Mouse (Mus musculus) thymus, adult 2 months (tissue): Measurements from ENCODE around the gene Minar1. TPM values are rescaled to one million over a fixed set of nuclear protein-coding genes. Genes with fewer than 3 reads are reported as not detected.

Experiments used
- DNase-seq: peaks from one replicate; pipeline ENCODE4 v3.0.0; 2021
- H3K27ac ChIP-seq: fragments of 200-500 bp; 2 replicates; pipeline ENCODE4 v1.5.1; 2012; ENCODE audit warnings: low read length, control low read depth; ENCODE audit not compliant: control insufficient read depth, insufficient read depth
- H3K27me3 ChIP-seq: fragments of 200-500 bp; 2 replicates; pipeline ENCODE4 v1.6.1; 2012; ENCODE audit warnings: mild to moderate bottlenecking, low read length, moderate library complexity, mixed read lengths; ENCODE audit not compliant: control insufficient read depth, insufficient read depth
- H3K36me3 ChIP-seq: fragments of 200-500 bp; 2 replicates; pipeline ENCODE4 v1.6.1; 2012; ENCODE audit warnings: mild to moderate bottlenecking, low read length, moderate library complexity; ENCODE audit not compliant: control insufficient read depth, insufficient read depth
- H3K4me1 ChIP-seq: fragments of 200-500 bp; replicated peaks from 2 replicates; pipeline ENCODE4 v1.6.1; 2012; ENCODE audit warnings: low read length; ENCODE audit not compliant: control insufficient read depth, insufficient read depth
- H3K4me3 ChIP-seq: fragments of 200-500 bp; 2 replicates; pipeline ENCODE4 v1.5.1; 2012; ENCODE audit warnings: mild to moderate bottlenecking, low read length, control low read depth, moderate library complexity; ENCODE audit not compliant: control insufficient read depth, insufficient read depth
- CTCF ChIP-seq: fragments of 200-500 bp; IDR thresholded peaks from 2 replicates; pipeline ENCODE4 v1.5.1; 2012; ENCODE audit warnings: mild to moderate bottlenecking, control low read depth, low read length, moderate library complexity, borderline replicate concordance; ENCODE audit not compliant: control insufficient read depth, poor library complexity, insufficient read depth; ENCODE audit errors: extremely low read depth
- POLR2A ChIP-seq: fragments of 200-500 bp; IDR thresholded peaks from 2 replicates; pipeline ENCODE4 v1.6.1; 2012; ENCODE audit warnings: mild to moderate bottlenecking, low read length, control low read depth, moderate library complexity; ENCODE audit not compliant: control insufficient read depth, poor library complexity, insufficient read depth; ENCODE audit errors: extremely low read depth
- WGBS: fragments of 180-500 bp; shearing (Covaris S2); methylation state at CpG from one replicate; pipeline ENCODE4 v1.1.7; 2018; 5-methylcytosine and 5-hydroxymethylcytosine counted together
- polyA plus RNA-seq: library from polyadenylated mRNA; depleted of rRNA; stranded (reverse); fragments of >200 nt; gene quantifications from 2 replicates; pipeline ENCODE4 v1.2.3, GENCODE M21; 2012; rRNA removed

The Minar1 gene
- 0.04 and 0.05 TPM in 2 replicates for polyA plus RNA-seq

DNA sequence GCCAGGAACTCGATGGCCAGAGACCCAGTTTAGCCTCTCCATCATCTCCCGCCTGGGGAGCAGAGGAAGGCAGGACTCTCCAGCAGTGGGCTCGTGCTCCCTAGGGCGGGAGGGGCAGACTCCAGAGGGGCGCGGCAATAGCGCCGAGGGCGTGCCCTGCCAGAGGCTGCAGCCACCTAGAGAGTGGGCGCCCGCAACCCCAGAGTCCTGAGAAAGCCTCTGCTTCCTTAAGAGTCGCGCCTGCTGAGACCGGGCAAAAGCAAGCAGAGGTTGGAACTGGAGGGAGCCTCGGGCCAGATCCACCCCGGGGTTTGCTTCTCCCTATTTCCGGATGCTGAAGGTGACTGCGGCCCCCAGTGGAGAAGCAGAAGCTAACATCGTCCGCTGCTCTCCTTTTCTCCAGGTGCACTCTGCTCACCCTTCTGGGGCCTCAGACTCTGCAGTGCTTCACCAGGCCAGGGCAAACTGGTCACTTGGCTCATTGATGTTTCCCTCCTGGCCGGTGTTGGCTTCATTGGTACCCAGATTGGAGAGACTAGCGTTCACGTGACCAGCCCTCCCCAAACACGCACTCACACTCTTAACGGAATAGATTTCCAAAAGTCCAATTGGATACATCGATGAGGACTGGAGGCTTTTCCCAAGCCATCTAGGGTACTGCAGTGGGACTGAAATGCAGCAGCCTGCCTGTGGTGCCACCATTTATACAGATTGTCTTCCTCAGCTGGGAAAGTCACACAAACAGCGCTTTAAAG, at the start of gene Minar1:
Gene Minar1, minus strand, starts transcription at position 120 of the 755 bp plus-strand sequence.
- DNase-seq, result no peak
- no peak within 1 kb of the TSS for H3K27ac ChIP-seq
- 3% methylated on average over 27 of the region's 27 CpGs for WGBS
- TF ChIP-seq CTCF (no peak), POLR2A (no peak)
- H3K36me3 ChIP-seq, result no peaks in the 10 kb centered on the region
- H3K4me3 ChIP-seq, result no peak within 1 kb of the TSS
- H3K27me3 ChIP-seq, result peaks cover 4% of the 10 kb centered on the region; the same call in 1 of the 2 replicates
- no peaks in the 10 kb centered on the region for H3K4me1 ChIP-seq

DNA sequence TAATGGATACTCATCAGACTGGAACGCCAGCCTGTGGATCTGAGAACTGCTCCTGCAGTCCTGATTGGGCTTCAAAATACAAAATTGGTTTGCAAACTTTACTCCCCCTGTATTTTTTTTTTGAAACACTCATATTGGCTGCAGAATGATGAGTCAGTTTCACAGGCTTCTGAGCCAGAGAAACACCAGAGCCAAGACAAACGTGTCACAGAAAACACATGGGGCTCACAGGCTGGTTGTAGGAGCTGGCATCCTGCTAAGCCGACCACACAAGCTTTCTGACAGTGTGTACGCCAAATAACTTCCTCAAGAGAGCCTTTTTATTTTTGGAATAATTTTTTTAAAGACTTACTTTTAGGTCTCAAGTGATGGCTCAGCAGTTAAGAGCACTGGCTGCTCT, 47.0 kb upstream of the Minar1 start:
- no peaks in the 10 kb centered on the region for H3K27me3 ChIP-seq
- 46% methylated on average over 4 of the region's 4 CpGs for WGBS

GRCm38 (mm10) chr9:89667306-89667942, 44.5 kb upstream of the Minar1 start:
- WGBS, result 29% methylated on average over 4 of the region's 4 CpGs
- H3K27me3 ChIP-seq, result no peaks in the 10 kb centered on the region
- peak; percentile 22 for DNase-seq
- no peaks in the 10 kb centered on the region for H3K36me3 ChIP-seq
- peaks cover 2% of the 10 kb centered on the region; the same call in 1 of the 2 replicates for H3K4me1 ChIP-seq
- TF ChIP-seq CTCF (no peak), POLR2A (no peak)
- H3K27ac ChIP-seq, result no peak overlapping the region
- H3K4me3 ChIP-seq, result no peak overlapping the region

More for the DNA sequence above, 47.0 kb upstream of the Minar1 start:
- DNase-seq, result no peak
- TF ChIP-seq CTCF (no peak), POLR2A (no peak)
- Histone ChIP-seq H3K27ac (no peak overlapping the region), H3K4me1 (peaks cover 2% of the 10 kb centered on the region; the same call in 1 of the 2 replicates), H3K4me3 (no peak overlapping the region), H3K36me3 (no peaks in the 10 kb centered on the region)

GRCm38 (mm10) chr9:89650913-89651312, 28.0 kb upstream of the Minar1 start:
- Histone ChIP-seq H3K27me3 (no peaks in the 10 kb centered on the region), H3K36me3 (no peaks in the 10 kb centered on the region), H3K4me1 (no peaks in the 10 kb centered on the region), H3K4me3 (no peak overlapping the region), H3K27ac (no peak overlapping the region)
- TF ChIP-seq POLR2A (no peak), CTCF (no peak)
- 76% methylated on average over 6 of the region's 6 CpGs for WGBS
- DNase-seq, result no peak

GRCm38 (mm10) chr9:89637453-89637852, 14.5 kb upstream of the Minar1 start:
- WGBS, result 9% methylated on average over 3 of the region's 3 CpGs
- DNase-seq, result no peak
- Histone ChIP-seq H3K27ac (no peak overlapping the region), H3K4me3 (no peak overlapping the region), H3K27me3 (no peaks in the 10 kb centered on the region), H3K4me1 (no peaks in the 10 kb centered on the region), H3K36me3 (no peaks in the 10 kb centered on the region)
- TF ChIP-seq POLR2A, result no peak

GRCm38 (mm10) chr9:89622296-89623005, 474 bp downstream of the Minar1 start:
- H3K27me3 ChIP-seq, result peaks cover 4% of the 10 kb centered on the region; the same call in 1 of the 2 replicates
- 7% methylated on average over 42 of the region's 42 CpGs for WGBS
- DNase-seq, result no peak
- TF ChIP-seq POLR2A (no peak), CTCF (no peak)
- no peak overlapping the region for H3K4me3 ChIP-seq
- H3K27ac ChIP-seq, result no peak overlapping the region
- no peaks in the 10 kb centered on the region for H3K4me1 ChIP-seq
- H3K36me3 ChIP-seq, result no peaks in the 10 kb centered on the region
